Mouse (Mus musculus): ENCODE results near the gene Dnaaf2. TPM values are rescaled to one million over a fixed set of nuclear protein-coding genes. Genes with fewer than 3 reads are reported as not detected.
"Not testable (repeated sequence)": the region's sequence is repeated elsewhere in the genome, so short reads cannot be mapped to it uniquely, and the experiment has no call there.

Gene Dnaaf2
- polyA plus RNA-seq, 1 experiment from 2014 or later: 7.3 TPM

GRCm38 (mm10) chr12:69171307-69171706 lies 26.9 kb downstream of the Dnaaf2 start:
- Histone ChIP-seq H3K27me3 (replicated peaks; ENCODE audit: control insufficient read depth, insufficient read depth, low read length) (no peaks in the 10 kb centered on the region), H3K4me3 (ENCODE audit: low read length) (no peak overlapping the region), H3K9ac (ENCODE audit: low read depth, low read length) (no peak overlapping the region), H3K4me1 (ENCODE audit: control insufficient read depth, insufficient read depth, low read length) (0 out of 2 replicates have a peak, but pooled peaks cover 2% of the 10 kb centered on the region), H3K4me2 (ENCODE audit: low read depth, low read length) (no peak overlapping the region), H3K36me3 (ENCODE audit: control insufficient read depth, insufficient read depth, low read length) (0 out of 2 replicates have a peak, but pooled peaks cover 2% of the 10 kb centered on the region), H3K27ac (ENCODE audit: low read length) (no peak overlapping the region), H3K9me3 (ENCODE audit: control insufficient read depth, low read length) (no peaks in the 10 kb centered on the region)
- 90% methylated on average over 2 of the region's 2 CpGs for WGBS
- no peak for ATAC-seq

GRCm38 (mm10) chr12:69168461-69169106 lies 29.6 kb downstream of the Dnaaf2 start, which contains the start of gene Lrr1:
Gene Lrr1, plus strand, starts transcription at chr12:69168814.
- Histone ChIP-seq H3K4me1 (ENCODE audit: control insufficient read depth, insufficient read depth, low read length) (0 out of 2 replicates have a peak, but pooled peaks cover 2% of the 10 kb centered on the region), H3K27me3 (replicated peaks; ENCODE audit: control insufficient read depth, insufficient read depth, low read length) (no peaks in the 10 kb centered on the region), H3K36me3 (ENCODE audit: control insufficient read depth, insufficient read depth, low read length) (no peaks in the 10 kb centered on the region), H3K4me2 (ENCODE audit: low read depth, low read length) (peak within 1 kb of the TSS; percentile 68), H3K9ac (ENCODE audit: low read depth, low read length) (peak within 1 kb of the TSS; percentile 77), H3K4me3 (ENCODE audit: low read length) (peak within 1 kb of the TSS; percentile 79), H3K27ac (ENCODE audit: low read length) (peak within 1 kb of the TSS; percentile 62; the same call in 1 of the 2 replicates), H3K9me3 (ENCODE audit: control insufficient read depth, low read length) (no peaks in the 10 kb centered on the region)
- ATAC-seq: peak; percentile 96
- under 1% methylated on average over 40 of the region's 40 CpGs for WGBS

DNA sequence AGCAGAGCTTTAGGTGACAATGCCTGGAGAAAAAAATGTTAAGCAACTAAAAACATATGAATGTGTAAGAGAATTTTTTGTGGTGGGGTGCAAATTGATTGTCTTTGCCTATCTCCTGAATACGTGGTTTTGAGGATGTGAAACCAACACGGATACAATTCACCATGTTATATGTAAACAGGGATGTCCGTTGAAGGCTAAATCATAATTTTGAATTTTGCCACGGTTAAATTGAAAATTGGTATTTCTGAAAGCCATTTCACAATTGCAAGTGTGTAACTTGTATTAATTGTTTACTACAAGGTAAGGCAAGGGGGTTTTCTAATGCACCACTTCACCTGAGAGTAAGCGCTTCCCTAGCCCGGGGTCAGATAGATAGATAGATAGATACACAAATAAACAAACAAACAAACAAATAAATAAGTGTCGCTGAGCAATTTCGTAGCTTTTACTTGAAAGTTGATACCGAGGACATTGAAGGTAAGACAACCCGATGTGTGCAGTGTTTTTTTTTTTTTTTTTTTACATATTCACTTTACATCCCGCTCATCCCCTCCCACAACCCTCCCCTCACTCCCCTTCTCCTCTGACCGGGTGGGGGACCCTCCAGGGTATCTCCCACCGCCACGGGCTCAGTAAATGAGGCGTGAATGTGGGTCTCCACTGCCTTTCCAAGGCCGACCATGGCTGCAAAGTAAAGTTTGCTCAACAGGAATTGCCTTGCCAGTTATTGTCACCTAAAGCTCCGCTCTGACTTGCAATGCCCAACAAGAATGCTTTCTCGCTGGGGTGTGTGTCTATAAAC lies 30.4 kb downstream of the Dnaaf2 start:
- Histone ChIP-seq H3K4me3 (ENCODE audit: low read length) (peak overlapping the region; percentile 79), H3K27me3 (replicated peaks; ENCODE audit: control insufficient read depth, insufficient read depth, low read length) (no peaks in the 10 kb centered on the region), H3K27ac (ENCODE audit: low read length) (no peak overlapping the region), H3K4me1 (ENCODE audit: control insufficient read depth, insufficient read depth, low read length) (0 out of 2 replicates have a peak, but pooled peaks cover 2% of the 10 kb centered on the region), H3K9me3 (ENCODE audit: control insufficient read depth, low read length) (no peaks in the 10 kb centered on the region), H3K4me2 (ENCODE audit: low read depth, low read length) (peak overlapping the region; percentile 68), H3K9ac (ENCODE audit: low read depth, low read length) (peak overlapping the region; percentile 77), H3K36me3 (ENCODE audit: control insufficient read depth, insufficient read depth, low read length) (no peaks in the 10 kb centered on the region)
- peak; percentile 61 for ATAC-seq
- WGBS: 8% methylated on average over 18 of the region's 18 CpGs

DNA sequence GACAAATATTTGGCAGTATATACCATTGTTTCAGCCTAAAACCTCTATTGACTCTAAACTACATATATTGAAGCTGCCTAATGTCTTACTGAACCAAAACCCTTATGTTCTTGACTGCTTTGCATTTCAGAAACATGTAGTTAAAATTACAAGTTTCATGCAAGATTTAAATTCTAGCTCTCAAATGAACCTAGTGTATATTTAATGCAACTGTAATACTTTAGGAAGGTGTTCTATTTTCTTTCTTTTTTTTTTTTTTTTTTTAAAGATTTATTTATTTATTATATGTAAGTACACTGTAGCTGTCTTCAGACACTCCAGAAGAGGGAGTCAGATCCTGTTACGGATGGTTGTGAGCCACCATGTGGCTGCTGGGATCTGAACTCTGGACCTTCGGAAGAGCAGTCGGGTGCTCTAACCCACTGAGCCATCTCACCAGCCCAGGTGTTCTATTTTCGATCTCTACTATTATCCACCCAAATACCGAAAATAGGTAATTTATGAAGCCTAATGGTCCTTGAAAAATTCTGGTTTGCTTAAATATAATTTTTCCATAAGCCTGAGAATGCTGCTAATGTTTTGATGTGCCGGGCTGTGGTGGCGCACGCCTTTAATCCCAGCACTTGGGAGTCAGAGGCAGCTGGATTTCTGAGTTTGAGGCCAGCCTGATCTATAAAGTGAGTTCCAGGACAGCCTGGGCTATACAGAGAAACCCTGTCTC lies 31.2 kb downstream of the Dnaaf2 start:
- not testable (repeated sequence) for H3K9ac ChIP-seq (ENCODE audit: low read depth, low read length); ATAC-seq; H3K27me3 ChIP-seq (replicated peaks; ENCODE audit: control insufficient read depth, insufficient read depth, low read length); H3K36me3 ChIP-seq (ENCODE audit: control insufficient read depth, insufficient read depth, low read length); H3K4me1 ChIP-seq (ENCODE audit: control insufficient read depth, insufficient read depth, low read length); H3K27ac ChIP-seq (ENCODE audit: low read length); H3K4me3 ChIP-seq (ENCODE audit: low read length); H3K9me3 ChIP-seq (ENCODE audit: control insufficient read depth, low read length); H3K4me2 ChIP-seq (ENCODE audit: low read depth, low read length)
- 76% methylated on average over 8 of the region's 8 CpGs for WGBS

DNA sequence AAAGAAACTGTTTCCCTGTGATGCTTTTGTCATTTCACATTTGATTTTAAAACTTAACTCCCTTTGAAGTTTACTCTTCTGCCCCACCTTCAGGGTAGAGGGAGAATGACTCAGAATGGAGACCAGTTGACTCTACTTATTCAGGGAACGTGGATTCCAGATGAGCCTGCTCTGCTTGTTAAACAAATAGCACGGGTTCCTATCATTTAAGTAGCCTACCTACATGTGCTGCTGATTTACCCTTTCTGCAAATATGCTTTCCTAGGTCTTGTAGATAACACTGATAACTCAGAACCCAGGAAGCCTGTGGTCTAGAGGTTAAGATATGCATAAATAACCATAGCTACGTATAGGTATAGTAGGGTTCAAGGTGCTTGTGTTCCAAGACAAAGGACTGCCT lies 33.3 kb downstream of the Dnaaf2 start:
- H3K9ac ChIP-seq (ENCODE audit: low read depth, low read length): no peak overlapping the region
- no peak overlapping the region for H3K4me2 ChIP-seq (ENCODE audit: low read depth, low read length)
- no peaks in the 10 kb centered on the region for H3K9me3 ChIP-seq (ENCODE audit: control insufficient read depth, low read length)
- ATAC-seq: no peak
- H3K36me3 ChIP-seq (ENCODE audit: control insufficient read depth, insufficient read depth, low read length): no peaks in the 10 kb centered on the region
- 43% methylated on average over 3 of the region's 3 CpGs for WGBS
- H3K4me3 ChIP-seq (ENCODE audit: low read length): no peak overlapping the region
- H3K27ac ChIP-seq (ENCODE audit: low read length): no peak overlapping the region
- 0 out of 2 replicates have a peak, but pooled peaks cover 2% of the 10 kb centered on the region for H3K4me1 ChIP-seq (ENCODE audit: control insufficient read depth, insufficient read depth, low read length)
- H3K27me3 ChIP-seq (replicated peaks; ENCODE audit: control insufficient read depth, insufficient read depth, low read length): no peaks in the 10 kb centered on the region

GRCm38 (mm10) chr12:69163586-69163985 lies 34.6 kb downstream of the Dnaaf2 start:
- not testable (repeated sequence) for H3K36me3 ChIP-seq (ENCODE audit: control insufficient read depth, insufficient read depth, low read length); H3K4me2 ChIP-seq (ENCODE audit: low read depth, low read length); H3K4me3 ChIP-seq (ENCODE audit: low read length); H3K27ac ChIP-seq (ENCODE audit: low read length); H3K27me3 ChIP-seq (replicated peaks; ENCODE audit: control insufficient read depth, insufficient read depth, low read length); H3K4me1 ChIP-seq (ENCODE audit: control insufficient read depth, insufficient read depth, low read length); ATAC-seq; H3K9ac ChIP-seq (ENCODE audit: low read depth, low read length); H3K9me3 ChIP-seq (ENCODE audit: control insufficient read depth, low read length)
- WGBS: 88% methylated on average over 4 of the region's 4 CpGs

DNA sequence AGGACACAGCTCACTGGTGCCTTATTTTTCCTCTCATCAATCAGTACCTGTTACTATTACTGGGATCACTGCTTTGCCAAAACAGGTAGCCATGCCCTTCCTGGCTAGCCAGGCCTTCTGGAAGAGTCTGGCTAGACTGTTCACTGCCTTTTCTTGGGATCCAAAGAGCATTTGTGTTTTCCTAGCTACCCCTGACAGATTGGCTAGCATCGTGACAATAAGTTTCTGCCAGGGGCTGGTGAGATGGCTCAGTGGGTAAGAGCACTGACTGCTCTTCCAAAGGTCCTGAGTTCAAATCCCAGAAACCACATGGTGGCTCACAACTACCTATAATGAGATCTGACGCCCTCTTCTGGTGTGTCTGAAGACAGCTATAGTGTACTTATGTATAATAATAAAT lies 37.6 kb downstream of the Dnaaf2 start:
- H3K4me1 ChIP-seq (ENCODE audit: control insufficient read depth, insufficient read depth, low read length); H3K27ac ChIP-seq (ENCODE audit: low read length); H3K9me3 ChIP-seq (ENCODE audit: control insufficient read depth, low read length); H3K4me2 ChIP-seq (ENCODE audit: low read depth, low read length); H3K4me3 ChIP-seq (ENCODE audit: low read length); H3K27me3 ChIP-seq (replicated peaks; ENCODE audit: control insufficient read depth, insufficient read depth, low read length); ATAC-seq; H3K9ac ChIP-seq (ENCODE audit: low read depth, low read length): not testable (repeated sequence)
- 74% methylated on average over 2 of the region's 2 CpGs for WGBS
- peaks cover 10% of the 10 kb centered on the region for H3K36me3 ChIP-seq (ENCODE audit: control insufficient read depth, insufficient read depth, low read length)

DNA sequence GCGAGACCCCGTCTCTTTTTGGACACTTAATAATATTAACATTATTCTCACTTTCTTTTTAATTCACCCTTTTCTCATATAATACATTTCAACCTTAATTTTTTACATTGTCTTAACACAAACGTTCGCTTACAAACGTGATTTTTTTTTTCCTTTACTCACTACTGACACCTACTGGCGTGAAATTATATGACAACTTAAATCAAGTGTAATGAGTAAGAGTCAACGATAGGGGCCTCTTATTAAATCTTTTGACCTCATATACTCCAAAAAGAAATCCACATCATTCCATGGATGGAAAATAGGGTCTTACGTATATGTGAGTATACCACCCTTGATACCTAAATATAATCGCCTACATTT lies 38.7 kb downstream of the Dnaaf2 start:
- H3K4me1 ChIP-seq (ENCODE audit: control insufficient read depth, insufficient read depth, low read length): no peaks in the 10 kb centered on the region; the same call in 1 of the 2 replicates
- ATAC-seq: 0 out of 2 replicates have a peak, but pooled peaks have one; percentile 9
- 0 out of 2 replicates have a peak overlapping the region, but pooled peaks have one; percentile 33 for H3K4me2 ChIP-seq (ENCODE audit: low read depth, low read length)
- no peaks in the 10 kb centered on the region for H3K27me3 ChIP-seq (replicated peaks; ENCODE audit: control insufficient read depth, insufficient read depth, low read length)
- no peak overlapping the region for H3K27ac ChIP-seq (ENCODE audit: low read length)
- no peaks in the 10 kb centered on the region for H3K9me3 ChIP-seq (ENCODE audit: control insufficient read depth, low read length)
- 0 out of 2 replicates have a peak overlapping the region, but pooled peaks have one; percentile 14 for H3K4me3 ChIP-seq (ENCODE audit: low read length)
- H3K9ac ChIP-seq (ENCODE audit: low read depth, low read length): no peak overlapping the region
- H3K36me3 ChIP-seq (ENCODE audit: control insufficient read depth, insufficient read depth, low read length): peaks cover 10% of the 10 kb centered on the region
- 6% methylated on average over 9 of the region's 9 CpGs for WGBS
